Mouse (Mus musculus) G1E (cell line): ENCODE results near the gene Ski.

ENCODE experiments used
- CTCF ChIP-seq: IDR thresholded peaks from 2 replicates; pipeline ENCODE4 v1.5.1; 2012; ENCODE audit warnings: low read depth, low read length, inconsistent platforms, mixed read lengths
- TAL1 ChIP-seq: conservative IDR thresholded peaks from 2 replicates; pipeline ENCODE4 v1.6.1; 2012; ENCODE audit warnings: low read depth, low read length, inconsistent platforms, mixed read lengths

- TF ChIP-seq CTCF (no peak), TAL1 (no peak)
Measured at GRCm38 (mm10) chr4:155245770-155246492, 23.5 kb upstream of the Ski start.
